Mouse (Mus musculus) lung, postnatal 14 days (tissue): ENCODE results near the gene Lhx5.

Source experiments
- DNase-seq: peaks from one replicate; pipeline ENCODE4 v3.0.0; 2021

Lhx5 gene

GRCm38 (mm10) chr5:120433135-120433760, 1.7 kb downstream of the Lhx5 start:
- DNase-seq: no peak

GRCm38 (mm10) chr5:120434231-120434735, 2.8 kb downstream of the Lhx5 start:
- DNase-seq: no peak

GRCm38 (mm10) chr5:120435006-120435681, 3.6 kb downstream of the Lhx5 start:
- DNase-seq: no peak

GRCm38 (mm10) chr5:120435731-120436501, 4.4 kb downstream of the Lhx5 start:
- DNase-seq: no peak

- DNase-seq: no peak
Observed at GRCm38 (mm10) chr5:120436885-120437495, 5.5 kb downstream of the Lhx5 start.

GRCm38 (mm10) chr5:120437539-120437938, 6.0 kb downstream of the Lhx5 start:
- no peak for DNase-seq

- no peak for DNase-seq
Observed at GRCm38 (mm10) chr5:120437986-120438385, 6.5 kb downstream of the Lhx5 start.

GRCm38 (mm10) chr5:120438469-120438868, 7.0 kb downstream of the Lhx5 start:
- DNase-seq: no peak

- peak; percentile 24 for DNase-seq
Observed at GRCm38 (mm10) chr5:120438991-120439710, 7.7 kb downstream of the Lhx5 start.

- DNase-seq: no peak
Observed at GRCm38 (mm10) chr5:120439887-120440670, 8.6 kb downstream of the Lhx5 start.

- DNase-seq: peak; percentile 93
Observed at GRCm38 (mm10) chr5:120440733-120441132, 9.2 kb downstream of the Lhx5 start.

GRCm38 (mm10) chr5:120447305-120447704, 15.8 kb downstream of the Lhx5 start:
- DNase-seq: no peak

- DNase-seq: no peak
Observed at GRCm38 (mm10) chr5:120454756-120455337, 23.3 kb downstream of the Lhx5 start.

GRCm38 (mm10) chr5:120456253-120456652, 24.8 kb downstream of the Lhx5 start:
- DNase-seq: no peak

- no peak for DNase-seq
Observed at GRCm38 (mm10) chr5:120456841-120457554, 25.5 kb downstream of the Lhx5 start.

GRCm38 (mm10) chr5:120457628-120458027, 26.1 kb downstream of the Lhx5 start:
- peak; percentile 58 for DNase-seq

- no peak for DNase-seq
Observed at GRCm38 (mm10) chr5:120459133-120459532, 27.6 kb downstream of the Lhx5 start.

GRCm38 (mm10) chr5:120461902-120462301, 30.4 kb downstream of the Lhx5 start:
- DNase-seq: no peak

GRCm38 (mm10) chr5:120464321-120464720, 32.8 kb downstream of the Lhx5 start:
- DNase-seq: no peak

GRCm38 (mm10) chr5:120465062-120465461, 33.6 kb downstream of the Lhx5 start:
- peak; percentile 23 for DNase-seq

- DNase-seq: peak; percentile 42
Observed at GRCm38 (mm10) chr5:120465860-120466259, 34.4 kb downstream of the Lhx5 start.
